18 mouse cellular contexts compared by ENCODE assay signal in genomic region chr17:84584107-84584506, GRCm38 (mm10). TPM values are rescaled to one million over a fixed set of nuclear protein-coding genes. Genes with fewer than 3 reads are reported as not detected.
DNase-seq lines count a peak whose midpoint lies in the region; ATAC-seq and TF ChIP-seq lines count a peak whose summit lies in the region.
"Had no signal": no experiment of that assay in that cellular context is flagged by ENCODE, and none has a peak within 500 bp of the region (broad histone marks: within the 10 kb centered on the region; RNA-seq: fewer than 3 reads in every experiment).

No protein-coding gene starts in this region.

- H3K4me1 ChIP-seq in kidney, adult 2 months (ENCODE audit: control insufficient read depth, insufficient read depth, low read length), result peaks cover 4% of the 10 kb centered on the region; the same call in 1 of the 2 replicates
- 0 out of 2 replicates have a peak, but pooled peaks cover 2% of the 10 kb centered on the region for H3K4me1 ChIP-seq in midbrain, embryonic 11.5 days (ENCODE audit: control insufficient read depth, insufficient read depth, low read length)
- no peaks in the 10 kb centered on the region for H3K4me1 ChIP-seq in midbrain, embryonic 15.5 days
- H3K4me1 ChIP-seq: forebrain, embryonic 15.5 days; hindbrain, embryonic 15.5 days; liver, embryonic 12.5 days had no signal

- no peak for DNase-seq in gastrocnemius, adult 2 months
- no peak for DNase-seq in gastrocnemius, adult 18-20 months (ENCODE audit: low spot score)
- peak; percentile 30 for DNase-seq in kidney, adult 2 months
- DNase-seq in kidney, adult 18-20 months, result no peak
- peak; percentile 49 for DNase-seq in midbrain, embryonic 11.5 days (ENCODE audit: low spot score, missing footprints)
- DNase-seq in ovary, postnatal 14 days (ENCODE audit: low spot score), result no peak
- DNase-seq: adrenal gland, postnatal 25 days; B cell, adult 2 months; cerebellum, adult 11-12 months; cerebellum, postnatal 14 days; lung, embryonic 14.5 days; lung, postnatal 36 days; right cerebral cortex, adult 18-20 months had no signal

- H3K27ac ChIP-seq in gastrocnemius, adult 2 months, result peak overlapping the region; percentile 60; the same call in 1 of the 2 replicates
- no peak overlapping the region for H3K27ac ChIP-seq in kidney, adult 2 months (ENCODE audit: insufficient read depth, low read depth, low read length)
- H3K27ac ChIP-seq in midbrain, embryonic 11.5 days (ENCODE audit: low read depth, low read length), result no peak overlapping the region
- H3K27ac ChIP-seq in midbrain, embryonic 15.5 days, result no peak overlapping the region
- H3K27ac ChIP-seq: forebrain, embryonic 15.5 days; hindbrain, embryonic 15.5 days; liver, embryonic 12.5 days had no signal

- WGBS in kidney, adult 2 months, result 49% methylated on average over 9 of the region's 9 CpGs
- WGBS in midbrain, embryonic 11.5 days, result 74% methylated on average over 9 of the region's 9 CpGs
- WGBS in midbrain, embryonic 15.5 days, result 73% methylated on average over 9 of the region's 9 CpGs

- no peak overlapping the region for H3K9ac ChIP-seq in midbrain, embryonic 11.5 days (ENCODE audit: low read length)
- H3K9ac ChIP-seq in midbrain, embryonic 15.5 days, result no peak overlapping the region
- H3K9ac ChIP-seq: forebrain, embryonic 15.5 days; hindbrain, embryonic 15.5 days; liver, embryonic 12.5 days; lung, embryonic 14.5 days had no signal

- no peak for ATAC-seq in midbrain, embryonic 11.5 days (ENCODE audit: low FRiP score)
- ATAC-seq in midbrain, embryonic 15.5 days (replicated peaks), result no peak
- ATAC-seq: forebrain, embryonic 15.5 days; intestine, postnatal 0 days; liver, embryonic 12.5 days had no signal

- no peaks in the 10 kb centered on the region for H3K27me3 ChIP-seq in kidney, adult 2 months (replicated peaks; ENCODE audit: control insufficient read depth, insufficient read depth, low read length)
- H3K27me3 ChIP-seq in midbrain, embryonic 11.5 days (ENCODE audit: control insufficient read depth, insufficient read depth, low read length), result no peaks in the 10 kb centered on the region
- no peaks in the 10 kb centered on the region for H3K27me3 ChIP-seq in midbrain, embryonic 15.5 days (replicated peaks)
- H3K27me3 ChIP-seq: forebrain, embryonic 15.5 days; hindbrain, embryonic 15.5 days; liver, embryonic 12.5 days had no signal

- no peak for TF ChIP-seq POLR2A in kidney, adult 2 months (IDR thresholded peaks at IDR 0.05; ENCODE audit: low read depth, low read length)

- H3K4me3 ChIP-seq in gastrocnemius, adult 2 months, result no peak overlapping the region
- H3K4me3 ChIP-seq in kidney, adult 2 months (ENCODE audit: insufficient read depth, low read depth, low read length), result no peak overlapping the region
- H3K4me3 ChIP-seq in midbrain, embryonic 11.5 days (ENCODE audit: low read depth, low read length), result no peak overlapping the region
- no peak overlapping the region for H3K4me3 ChIP-seq in midbrain, embryonic 15.5 days
- H3K4me3 ChIP-seq: forebrain, embryonic 15.5 days; hindbrain, embryonic 15.5 days; liver, embryonic 12.5 days had no signal

- no peak overlapping the region for H3K4me2 ChIP-seq in midbrain, embryonic 11.5 days
- H3K4me2 ChIP-seq in midbrain, embryonic 15.5 days, result no peak overlapping the region
- H3K4me2 ChIP-seq: forebrain, embryonic 15.5 days; hindbrain, embryonic 15.5 days; liver, embryonic 12.5 days; lung, embryonic 14.5 days had no signal

- no peaks in the 10 kb centered on the region for H3K36me3 ChIP-seq in kidney, adult 2 months (ENCODE audit: control insufficient read depth, insufficient read depth, low read length)
- no peaks in the 10 kb centered on the region for H3K36me3 ChIP-seq in midbrain, embryonic 11.5 days (ENCODE audit: control insufficient read depth, insufficient read depth, low read length)
- H3K36me3 ChIP-seq in midbrain, embryonic 15.5 days (replicated peaks), result no peaks in the 10 kb centered on the region
- H3K36me3 ChIP-seq: forebrain, embryonic 15.5 days; hindbrain, embryonic 15.5 days; liver, embryonic 12.5 days had no signal

- H3K9me3 ChIP-seq in midbrain, embryonic 11.5 days (ENCODE audit: control insufficient read depth, low read length), result no peaks in the 10 kb centered on the region
- no peaks in the 10 kb centered on the region for H3K9me3 ChIP-seq in midbrain, embryonic 15.5 days
- H3K9me3 ChIP-seq: forebrain, embryonic 15.5 days; hindbrain, embryonic 15.5 days; liver, embryonic 12.5 days had no signal

- intact Hi-C loops in gastrocnemius, adult 2 months (cut with DNase I), result no loop called here

- no peak for TF ChIP-seq CTCF in gastrocnemius, adult 2 months (IDR thresholded peaks at IDR 0.05)
- TF ChIP-seq CTCF in kidney, adult 2 months (conservative IDR thresholded peaks at IDR 0.05; ENCODE audit: insufficient read depth, insufficient read length, low read depth, low read length), result no peak

RNA-seq across cellular contexts. Expression of gene Dync2li1, which starts 42.2 kb away (rescaled TPM):
- 1 to 10 TPM; 3.2 to 3.6 TPM for total RNA-seq in gastrocnemius, adult 2 months (2021)
- 1 to 10 TPM; 2.5 to 3.6 TPM for total RNA-seq in gastrocnemius, adult 18-20 months (2021)
- polyA plus RNA-seq in kidney, adult 2 months (2012; rRNA removed), result 13.0 and 19.1 TPM in 2 replicates
- polyA plus RNA-seq in midbrain, embryonic 11.5 days (2014; fragmentation: Nextera tagmentation; extraction: Ambion mirVana), result 36.9 and 37.1 TPM in 2 replicates
- polyA plus RNA-seq in midbrain, embryonic 15.5 days (2015; fragmentation: Nextera tagmentation; extraction: Ambion mirVana), result 33.5 and 35.4 TPM in 2 replicates

Comparison
In these comparisons a context has a peak if more than half of its experiments do, and no peak if none do; other contexts are left out.
1. DNase-seq: peak in kidney, adult 2 months (single experiment) and midbrain, embryonic 11.5 days (single experiment); none in gastrocnemius, adult 2 months (single experiment), gastrocnemius, adult 18-20 months (single experiment), kidney, adult 18-20 months (single experiment) and ovary, postnatal 14 days (single experiment).